Mouse (Mus musculus): Measurements from ENCODE around the gene Intu. TPM values are rescaled to one million over a fixed set of nuclear protein-coding genes. Genes with fewer than 3 reads are reported as not detected.

Gene Intu
- total RNA-seq, 4 experiments from 2014 or later = 17.3 to 23.2 (median 20.6) TPM

DNA sequence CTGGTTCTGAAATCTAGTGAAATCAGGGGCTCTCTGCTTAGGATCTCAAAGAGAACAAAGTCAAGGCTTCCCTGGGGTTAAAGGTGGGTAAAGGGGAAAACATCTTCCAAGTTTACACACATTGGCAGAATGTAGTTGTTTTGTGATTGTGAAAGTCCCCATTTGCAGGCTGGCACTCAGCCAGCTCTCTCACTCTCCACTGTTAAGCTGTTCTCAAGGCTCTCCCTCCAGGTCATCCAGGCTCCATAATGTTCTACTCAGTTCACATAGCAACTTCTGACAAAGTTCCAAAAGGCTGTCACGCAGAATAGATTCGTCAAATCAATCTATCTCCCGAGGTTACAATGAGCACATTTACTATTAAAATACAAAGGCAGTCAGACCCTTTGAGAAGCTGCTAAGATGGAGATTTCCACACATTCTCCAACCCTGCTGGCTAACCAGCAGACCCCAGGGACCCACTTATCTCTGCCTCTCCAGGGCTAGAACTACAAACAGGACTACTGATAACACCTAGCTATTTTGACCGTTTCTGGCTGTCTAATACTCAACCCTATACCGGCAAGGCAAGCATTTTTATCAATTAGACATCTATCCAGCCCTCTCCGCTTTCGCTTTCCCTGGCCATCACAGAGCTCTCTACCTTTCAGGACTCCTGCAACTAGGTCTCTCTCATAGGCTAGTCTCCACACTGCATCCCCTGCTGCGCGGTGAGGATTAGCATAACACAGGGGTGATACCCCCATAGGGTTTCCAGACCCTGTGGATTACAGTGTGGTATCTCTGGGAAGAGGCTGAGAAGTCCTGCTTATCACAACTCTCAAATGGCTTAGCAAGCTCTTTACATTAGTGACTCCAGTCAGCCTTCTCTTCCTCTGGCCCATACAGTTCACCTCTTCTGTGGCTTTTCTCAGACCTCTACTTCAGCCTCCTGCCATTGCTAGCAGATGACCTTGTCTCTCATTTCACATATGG, 2.8 kb upstream of the Intu start:
- no peak for DNase-seq (ENCODE audit: low spot score)

DNA sequence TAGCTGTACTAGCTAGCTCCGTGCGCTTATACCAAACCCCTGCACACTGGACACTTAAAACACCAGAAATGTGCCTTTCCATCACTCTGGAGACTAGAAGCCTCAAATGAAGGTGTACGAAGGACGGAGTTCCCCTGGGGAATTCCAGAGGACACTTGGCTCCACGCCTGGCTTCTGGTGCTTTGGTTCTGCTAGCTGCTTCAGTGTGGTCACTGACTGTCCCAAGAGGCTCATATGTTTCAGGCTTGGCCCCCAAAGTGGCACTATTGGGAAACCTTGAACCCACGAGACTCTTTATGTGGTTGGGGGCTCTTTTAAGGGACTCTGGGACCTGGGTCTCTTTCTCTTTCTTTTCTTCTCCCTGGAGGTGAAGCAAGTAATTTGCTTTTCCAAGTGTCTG, 2.1 kb upstream of the Intu start:
- DNase-seq (ENCODE audit: low spot score) = no peak

DNA sequence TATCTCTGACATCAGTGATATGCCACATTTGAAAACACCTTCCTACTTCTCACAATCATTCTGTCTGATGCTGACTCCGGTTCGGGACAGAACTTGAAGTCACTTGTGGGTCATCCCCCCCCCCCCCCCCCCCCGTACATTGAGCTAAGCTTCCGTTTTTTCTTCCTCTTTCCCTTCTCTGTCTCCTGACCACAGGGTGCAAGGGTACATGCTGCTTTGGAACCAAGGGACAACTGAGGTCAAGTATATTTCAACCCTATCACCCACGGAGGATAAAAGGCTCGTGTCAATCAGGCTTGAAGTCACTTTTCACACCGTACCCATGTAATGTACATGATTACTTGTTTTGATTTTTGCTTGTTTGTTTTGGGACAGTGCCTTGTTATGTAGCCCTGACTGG, 241 bp upstream of the Intu start:
- no peak for DNase-seq (ENCODE audit: low spot score)

DNA sequence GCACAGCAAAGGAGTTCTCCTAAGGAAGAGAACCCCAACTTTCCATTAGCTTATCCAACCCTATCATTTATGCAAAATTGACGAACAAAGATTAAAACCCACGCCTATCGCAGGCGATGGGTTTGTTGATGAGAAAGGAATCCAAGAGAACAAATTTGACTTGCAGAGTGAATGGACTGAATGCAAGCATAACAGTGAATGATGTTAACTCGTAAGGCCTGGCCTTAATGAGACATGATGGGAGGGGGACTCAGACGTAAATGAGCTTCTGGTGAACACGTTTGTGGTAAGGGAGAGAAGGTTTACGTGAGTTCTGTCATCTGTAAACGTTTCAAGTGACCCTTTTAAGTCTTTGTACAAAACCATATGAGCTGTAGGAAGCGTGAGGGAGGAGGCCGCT, 1.2 kb downstream of the Intu start:
- no peak for DNase-seq (ENCODE audit: low spot score)

DNA sequence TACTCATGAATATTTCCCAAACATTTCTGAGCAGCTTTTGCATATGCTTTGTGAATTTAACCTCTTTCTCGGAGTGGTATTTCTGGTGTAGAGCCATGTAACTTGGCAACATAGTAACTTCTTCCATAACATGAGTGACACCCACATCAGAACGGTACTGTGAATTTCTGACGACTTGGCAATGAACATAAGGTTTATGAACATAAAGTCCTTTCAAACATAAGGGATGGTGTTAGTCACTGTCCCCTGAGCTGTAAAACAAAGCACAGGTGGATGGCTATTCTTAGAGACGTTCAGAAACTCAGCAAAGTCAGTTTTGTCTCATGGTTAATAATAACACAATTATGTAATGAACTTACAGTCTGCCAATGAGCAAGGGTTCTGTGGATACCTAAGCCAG, 3.1 kb downstream of the Intu start:
- DNase-seq (ENCODE audit: low spot score) = no peak

DNA sequence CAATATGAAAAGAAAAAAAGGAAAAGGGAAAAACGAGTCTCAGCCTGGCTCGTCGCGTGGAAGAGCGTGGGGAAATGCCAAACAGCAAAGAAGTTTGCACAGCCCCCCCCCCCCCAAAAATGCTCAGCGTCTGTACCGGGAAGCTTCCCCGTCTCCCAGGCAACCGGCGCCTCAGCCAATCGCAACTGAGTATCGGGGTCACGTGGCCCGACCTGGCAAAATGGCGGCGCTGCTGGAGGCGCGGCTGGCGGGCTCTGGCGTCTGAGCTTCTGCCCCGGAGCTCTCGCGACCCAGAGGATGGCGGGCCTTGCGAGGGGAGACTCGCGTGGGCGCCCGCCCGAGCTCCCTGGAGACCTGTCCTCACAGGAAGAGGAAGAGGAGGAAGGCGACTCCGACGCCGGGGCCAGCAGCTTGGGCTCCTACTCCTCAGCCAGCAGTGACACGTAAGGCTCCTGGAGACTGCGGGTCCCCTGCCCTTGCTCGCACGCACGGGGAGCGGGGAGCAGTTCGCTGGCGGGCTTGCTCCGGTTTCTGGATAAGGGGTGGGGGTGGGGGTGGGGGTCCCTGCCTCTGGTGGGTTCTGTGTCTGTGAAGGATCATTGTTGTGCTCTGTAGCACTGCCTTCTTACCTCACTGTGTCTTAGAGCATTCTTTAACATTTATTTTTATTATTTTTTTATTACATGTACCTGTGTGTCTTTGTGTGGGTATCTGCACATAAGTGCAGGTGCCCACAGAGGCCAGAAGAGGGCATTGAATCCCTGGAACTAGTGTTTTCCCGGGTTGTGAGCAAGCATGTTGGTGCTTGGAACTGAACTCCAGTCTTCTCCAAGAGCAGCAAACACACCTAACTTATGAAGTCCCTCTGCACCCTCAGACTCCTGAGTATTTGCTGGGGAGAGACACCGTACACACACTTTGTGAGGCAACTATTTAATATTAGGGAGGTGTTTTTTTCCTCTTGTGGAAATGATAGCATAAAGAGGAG, 9.8 kb downstream of the Intu start:
- peak; percentile 88 for DNase-seq (ENCODE audit: low spot score)

DNA sequence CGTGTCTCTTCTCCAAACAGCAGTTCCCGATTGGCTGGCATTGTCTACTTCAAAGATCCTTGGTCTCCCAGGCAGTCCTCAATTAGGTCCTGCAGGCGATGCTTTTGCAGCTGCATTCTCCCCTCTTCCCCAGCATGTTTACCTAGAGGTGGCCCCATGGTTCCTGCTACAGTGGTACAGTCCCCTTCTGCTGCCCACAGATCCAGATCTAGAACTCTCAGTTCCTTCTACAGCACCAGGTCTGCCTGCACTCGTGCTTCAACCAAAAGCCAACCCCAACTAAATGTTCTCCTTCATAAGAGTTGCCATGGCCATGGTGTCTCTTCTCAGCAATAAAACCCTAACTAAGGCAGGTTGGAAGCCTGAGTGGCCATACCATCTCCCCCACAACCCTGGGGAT, 15.5 kb downstream of the Intu start:
- no peak for DNase-seq (ENCODE audit: low spot score)

DNA sequence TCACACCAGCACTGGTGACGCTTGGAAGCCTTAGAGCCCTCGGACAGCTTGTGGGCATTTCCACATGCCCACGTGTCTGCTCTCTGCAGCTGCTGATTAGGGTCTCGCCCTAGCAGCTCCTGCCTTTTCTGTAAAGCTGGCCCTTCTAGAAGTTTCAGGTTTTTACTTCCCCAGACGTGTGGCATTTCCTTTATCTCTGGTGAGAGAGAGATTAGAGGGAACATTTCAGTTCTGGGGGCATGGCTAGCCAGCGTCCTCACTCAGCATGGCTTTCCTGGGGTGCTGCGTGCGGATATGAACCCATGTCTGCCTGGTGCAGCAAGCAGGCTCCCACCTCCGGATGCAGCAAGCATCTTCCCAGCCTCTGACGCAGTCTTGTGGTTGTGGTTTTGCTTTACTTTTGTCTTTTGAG, 121.9 kb downstream of the Intu start:
- no peak for DNase-seq (ENCODE audit: low spot score)

DNA sequence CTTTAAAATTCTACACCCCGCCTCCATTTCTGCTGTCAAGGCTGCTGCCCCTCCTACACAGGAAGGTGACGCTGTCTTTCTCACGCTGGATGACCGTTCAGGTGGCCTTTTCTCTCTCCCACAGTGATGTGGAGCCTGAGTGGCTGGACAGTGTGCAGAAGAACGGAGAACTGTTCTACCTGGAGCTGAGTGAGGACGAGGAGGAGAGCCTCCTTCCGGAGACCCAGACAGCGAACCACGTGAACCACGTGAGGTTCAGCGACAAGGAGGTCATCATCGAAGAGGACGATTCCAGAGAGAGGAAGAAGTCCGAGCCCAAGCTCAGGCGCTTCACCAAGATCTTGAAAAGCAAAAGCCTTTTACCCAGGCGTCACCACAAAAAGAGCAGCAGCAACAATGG, 122.5 kb downstream of the Intu start:
- no peak for DNase-seq (ENCODE audit: low spot score)

DNA sequence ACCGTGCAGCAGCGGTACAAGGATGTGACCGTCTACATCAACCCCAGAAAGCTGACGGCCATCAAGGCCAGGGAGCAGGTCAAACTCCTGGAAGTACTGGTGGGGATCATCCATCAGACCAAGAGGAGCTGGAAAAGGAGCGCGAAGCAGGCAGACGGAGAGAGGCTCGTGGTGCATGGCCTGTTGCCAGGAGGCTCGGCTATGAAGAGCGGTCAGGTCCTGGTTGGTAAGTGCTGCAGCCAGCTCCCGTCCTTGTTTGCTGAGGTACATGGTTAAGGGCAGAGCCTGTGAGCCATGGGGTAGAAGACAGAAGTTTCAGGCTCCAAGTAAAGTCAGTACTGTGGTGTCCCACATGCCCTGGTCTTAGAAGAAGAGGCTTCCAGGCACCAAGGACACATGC, 122.9 kb downstream of the Intu start:
- DNase-seq (ENCODE audit: low spot score) = peak; percentile 33

DNA sequence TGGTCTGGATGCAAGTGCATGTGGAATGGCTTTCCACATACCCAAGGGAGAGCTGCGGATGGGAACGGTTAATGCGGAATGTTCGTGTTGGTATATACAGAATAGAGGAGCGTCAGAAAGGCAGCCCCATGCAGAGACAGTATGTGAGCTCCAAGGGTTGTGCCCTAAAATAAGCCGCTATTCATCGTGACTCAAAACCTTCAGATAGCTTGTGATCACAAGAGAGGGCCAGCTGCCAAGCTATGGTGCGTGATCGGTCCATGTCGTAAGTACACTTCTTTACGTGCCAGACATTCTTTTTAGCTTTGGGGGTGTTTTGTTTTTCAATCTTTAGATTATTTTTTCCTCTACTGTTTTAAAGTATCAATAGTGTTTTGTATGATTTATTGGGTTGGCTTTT, 124.5 kb downstream of the Intu start:
- DNase-seq (ENCODE audit: low spot score) = no peak

DNA sequence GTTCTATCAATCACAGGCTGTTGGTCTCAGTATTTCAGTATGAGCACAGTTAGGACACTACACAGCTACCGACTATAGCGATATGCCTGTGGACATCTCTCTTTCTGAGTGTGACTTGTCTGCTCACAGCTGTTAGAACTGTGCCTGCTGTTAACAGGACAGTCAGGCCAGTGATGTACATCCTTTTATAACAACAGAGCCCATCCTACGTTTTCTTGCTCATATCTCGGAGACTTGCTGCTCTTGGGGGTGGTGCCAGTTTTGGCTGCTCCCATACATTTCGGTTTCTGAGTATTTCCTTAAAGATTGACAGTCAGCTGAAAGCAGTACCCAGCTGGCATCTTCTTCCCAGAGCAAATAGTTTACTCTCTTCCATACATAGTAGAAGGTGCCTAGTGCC, 125.3 kb downstream of the Intu start:
- no peak for DNase-seq (ENCODE audit: low spot score)

DNA sequence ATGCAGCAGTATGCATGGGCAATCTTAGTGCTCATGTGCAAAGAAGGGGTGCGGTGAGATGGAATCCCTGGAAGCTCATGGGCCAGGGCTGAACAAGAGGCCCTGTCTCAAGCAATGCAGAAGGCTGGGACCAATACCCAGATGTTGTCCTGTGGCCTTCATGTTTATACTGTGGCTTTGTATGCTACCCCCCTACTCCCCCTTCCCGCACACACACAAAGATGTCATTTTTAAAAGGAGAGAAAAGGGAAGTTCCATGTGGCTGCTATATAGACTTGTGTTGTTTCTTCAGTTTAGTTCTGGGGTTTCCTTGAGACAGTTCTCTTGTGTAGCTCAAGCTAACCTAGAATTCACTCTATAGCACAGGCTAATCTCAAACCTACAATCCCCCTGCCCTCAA, 129.1 kb downstream of the Intu start:
- no peak for DNase-seq (ENCODE audit: low spot score)

DNA sequence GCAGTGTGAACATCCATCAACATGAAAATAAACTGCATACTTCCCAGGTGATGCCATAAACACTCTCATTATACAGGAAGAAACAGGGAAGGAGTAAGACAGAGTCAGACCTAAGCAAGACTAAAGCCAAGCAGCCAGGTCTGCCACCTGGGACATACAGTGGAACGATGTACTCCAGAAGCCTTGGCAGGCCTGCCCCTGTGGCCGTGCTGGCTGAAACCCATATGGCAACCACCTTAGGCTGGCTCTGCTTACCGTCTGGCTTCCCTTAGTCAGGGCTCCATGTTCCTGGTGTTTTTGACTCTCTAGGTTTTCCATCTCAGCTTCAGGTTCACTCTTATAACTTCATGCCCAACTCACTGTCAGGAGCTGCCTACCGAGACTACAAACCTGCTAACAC, 135.0 kb downstream of the Intu start:
- no peak for DNase-seq (ENCODE audit: low spot score)

DNA sequence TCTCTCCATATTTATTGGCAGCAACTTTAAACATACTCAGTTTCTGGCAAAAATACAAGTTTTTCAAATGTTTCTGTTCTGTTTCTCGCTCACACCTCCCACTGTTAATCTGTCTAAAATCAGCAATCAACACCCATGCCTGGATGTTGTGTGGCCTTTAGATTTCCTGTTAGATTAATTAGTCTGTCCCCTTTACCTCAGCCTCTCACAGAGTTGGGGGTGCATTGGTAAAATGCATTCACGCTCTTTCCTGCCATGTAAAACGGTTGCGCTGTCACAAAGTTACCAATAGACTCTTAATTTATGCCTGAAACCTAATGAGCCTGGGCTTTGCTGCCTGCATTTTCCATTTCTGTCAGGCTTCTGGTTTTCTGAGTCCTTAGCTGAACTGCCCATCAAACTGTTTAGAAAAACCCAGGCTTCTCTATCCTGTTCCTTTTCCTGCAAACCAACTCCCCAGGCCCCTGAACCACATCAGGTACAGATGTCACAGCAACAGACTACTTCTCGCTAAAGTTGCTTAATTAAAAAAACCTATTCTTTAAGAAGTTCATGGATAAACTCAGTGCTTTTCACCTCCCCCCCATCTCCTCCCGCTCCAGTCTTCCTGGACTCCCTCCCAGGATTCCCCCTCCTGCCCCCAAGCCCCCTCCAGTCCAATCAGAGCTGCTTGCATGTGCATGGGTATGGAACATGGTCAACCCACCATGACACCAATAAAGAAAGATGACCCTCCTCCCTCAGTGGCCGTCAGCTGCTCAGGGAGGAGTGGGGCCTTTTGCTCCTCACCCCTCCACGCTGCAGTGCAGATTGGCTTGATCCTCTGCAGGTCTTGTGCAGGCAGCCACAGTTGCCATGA, 136.0 kb downstream of the Intu start:
- no peak for DNase-seq (ENCODE audit: low spot score)

DNA sequence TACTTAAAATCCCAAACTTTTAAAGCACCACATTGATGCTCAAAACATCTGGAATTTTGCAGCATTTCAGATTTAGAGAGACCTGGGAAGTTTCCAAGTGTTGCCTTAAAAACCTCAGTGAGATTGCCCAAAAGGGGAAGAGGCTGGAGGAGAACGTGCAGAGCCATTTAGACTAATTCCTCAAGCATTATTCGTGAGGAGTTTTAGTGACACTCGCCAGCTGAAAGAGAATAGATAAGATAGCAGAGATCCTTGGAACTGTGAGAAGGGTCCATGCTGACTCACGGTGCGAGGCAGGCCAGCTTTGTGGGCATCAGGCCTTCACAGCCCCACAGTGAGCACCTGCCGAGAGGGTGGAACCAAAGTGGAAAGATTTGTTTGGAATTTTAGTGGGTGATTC, 137.8 kb downstream of the Intu start:
- no peak for DNase-seq (ENCODE audit: low spot score)

DNA sequence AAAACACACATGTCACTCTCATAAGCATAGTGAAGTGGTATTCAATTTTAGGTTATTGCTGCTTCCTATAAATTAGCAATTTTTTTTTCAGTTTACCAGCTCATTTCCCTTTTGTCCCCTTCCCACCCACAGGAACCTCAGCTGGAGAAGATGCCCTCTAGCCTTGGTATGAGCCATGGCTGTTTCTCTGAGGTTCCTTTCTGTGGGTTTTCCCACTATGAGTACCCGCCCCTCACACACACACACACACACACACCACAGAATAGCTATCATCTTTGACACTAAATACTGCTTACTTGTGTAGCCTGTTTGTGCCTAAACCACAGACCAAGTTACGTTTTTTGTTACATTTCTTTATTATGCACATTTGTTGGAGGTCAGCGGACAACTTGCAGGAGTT, 138.3 kb downstream of the Intu start:
- no peak for DNase-seq (ENCODE audit: low spot score)

DNA sequence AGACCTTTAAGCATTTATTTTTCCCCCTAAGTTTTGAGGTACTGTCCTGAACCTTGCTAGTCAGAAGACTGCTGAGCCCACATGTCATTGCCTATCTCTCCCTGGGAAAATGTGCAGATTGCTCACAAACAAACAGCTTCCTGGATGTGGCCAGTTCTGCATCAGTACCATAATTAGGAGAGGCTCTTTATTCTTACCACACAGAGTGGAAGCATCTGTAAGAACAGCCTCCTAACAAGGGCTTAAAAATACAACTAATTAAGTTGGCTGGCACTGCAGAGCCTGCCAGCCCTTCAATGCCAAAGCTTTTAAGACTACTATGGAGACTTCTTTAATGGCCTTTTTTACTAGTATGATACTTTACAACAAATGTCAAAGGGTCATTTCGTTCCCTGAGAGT, 142.4 kb downstream of the Intu start:
- DNase-seq (ENCODE audit: low spot score) = no peak

DNA sequence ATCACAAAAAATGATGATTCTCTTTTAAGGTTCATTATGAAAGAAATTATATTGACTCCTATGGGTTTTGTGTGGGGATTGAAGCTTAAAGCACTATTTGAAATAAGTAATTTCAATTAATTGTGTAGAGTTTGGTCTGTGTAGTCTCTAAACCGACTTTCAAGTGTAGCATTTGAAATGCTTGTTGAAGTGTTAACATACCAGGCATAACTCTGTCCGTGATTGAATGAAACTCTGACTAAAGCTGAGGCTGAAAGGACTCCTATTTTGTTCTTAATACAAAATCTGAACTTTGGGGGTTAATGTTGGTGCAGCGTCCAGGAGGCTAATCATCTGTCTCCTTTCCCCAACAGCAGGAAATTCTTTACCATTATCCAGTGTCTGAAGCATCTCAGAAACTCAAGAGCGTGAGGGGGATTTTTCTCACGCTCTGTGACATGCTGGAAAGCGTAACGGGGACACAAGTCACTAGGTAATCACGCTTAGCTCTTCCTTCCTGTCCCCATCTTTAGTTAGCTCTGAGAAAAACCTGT, 143.9 kb downstream of the Intu start:
- no peak for DNase-seq (ENCODE audit: low spot score)

DNA sequence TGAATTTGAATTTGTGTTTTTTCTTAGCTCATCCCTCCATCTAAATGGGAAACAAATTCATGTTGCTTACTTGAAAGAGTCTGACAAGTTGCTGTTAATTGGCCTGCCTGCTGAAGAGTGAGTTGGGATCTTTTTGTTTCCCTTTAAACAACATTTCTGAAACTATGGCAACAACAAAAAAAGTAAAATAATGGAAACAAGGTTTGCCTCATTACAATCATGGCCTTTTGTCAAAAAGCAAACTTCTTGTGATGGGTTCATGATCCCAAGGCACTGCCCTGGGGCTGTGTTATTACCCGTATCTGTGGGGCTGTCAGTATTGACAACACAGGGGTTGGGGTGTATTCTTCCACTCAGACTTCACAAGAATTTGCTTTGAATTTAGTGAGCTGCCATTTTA, 147.8 kb downstream of the Intu start:
- DNase-seq (ENCODE audit: low spot score) = no peak

DNA sequence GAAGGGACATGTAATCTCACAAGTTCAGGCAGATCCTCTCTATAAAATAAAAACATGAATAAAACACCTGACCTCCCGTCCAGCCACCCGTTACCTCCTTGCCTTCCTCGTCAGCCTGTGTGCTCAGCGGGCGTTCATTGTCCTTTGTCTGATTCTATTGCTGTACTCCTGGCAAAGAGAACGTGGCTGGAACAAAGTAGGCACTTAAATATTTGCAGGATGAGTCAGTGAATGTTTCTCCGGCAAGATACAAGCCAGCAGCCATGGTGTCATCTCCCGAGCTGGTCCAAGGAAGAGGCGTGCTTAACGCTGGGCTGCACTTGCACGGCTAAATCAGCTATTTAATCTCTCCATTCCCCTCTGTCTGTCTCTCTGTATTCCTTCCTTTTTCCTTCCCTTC, 151.3 kb downstream of the Intu start:
- peak; percentile 52 for DNase-seq (ENCODE audit: low spot score)
